Mouse (Mus musculus): Measurements from ENCODE around the gene Ccdc62.

The Ccdc62 gene

GRCm38 (mm10) chr5:123930508-123930989, at the start of gene Ccdc62:
TSS of gene Ccdc62 (plus strand) at chr5:123930679.
- DNase-seq (ENCODE audit: low spot score) = peak; percentile 91

- DNase-seq (ENCODE audit: low spot score) = no peak
Measured at GRCm38 (mm10) chr5:123880778-123881177, 49.7 kb upstream of the Ccdc62 start.

- no peak for DNase-seq (ENCODE audit: low spot score)
Measured at GRCm38 (mm10) chr5:123883891-123884290, 46.6 kb upstream of the Ccdc62 start.

- DNase-seq (ENCODE audit: low spot score) = no peak
Measured at GRCm38 (mm10) chr5:123884332-123884731, 46.1 kb upstream of the Ccdc62 start.

GRCm38 (mm10) chr5:123886365-123886764, 44.1 kb upstream of the Ccdc62 start:
- no peak for DNase-seq (ENCODE audit: low spot score)

GRCm38 (mm10) chr5:123890312-123890711, 40.2 kb upstream of the Ccdc62 start:
- DNase-seq (ENCODE audit: low spot score) = no peak

- no peak for DNase-seq (ENCODE audit: low spot score)
Measured at GRCm38 (mm10) chr5:123890987-123891386, 39.5 kb upstream of the Ccdc62 start.

- DNase-seq (ENCODE audit: low spot score) = peak; percentile 46
Measured at GRCm38 (mm10) chr5:123891669-123892068, 38.8 kb upstream of the Ccdc62 start.

- no peak for DNase-seq (ENCODE audit: low spot score)
Measured at GRCm38 (mm10) chr5:123893520-123893919, 37.0 kb upstream of the Ccdc62 start.

GRCm38 (mm10) chr5:123896395-123896794, 34.1 kb upstream of the Ccdc62 start:
- no peak for DNase-seq (ENCODE audit: low spot score)

GRCm38 (mm10) chr5:123897352-123897751, 33.1 kb upstream of the Ccdc62 start:
- no peak for DNase-seq (ENCODE audit: low spot score)

GRCm38 (mm10) chr5:123904059-123904672, 26.3 kb upstream of the Ccdc62 start:
- no peak for DNase-seq (ENCODE audit: low spot score)

- no peak for DNase-seq (ENCODE audit: low spot score)
Measured at GRCm38 (mm10) chr5:123906146-123906975, 24.1 kb upstream of the Ccdc62 start.

GRCm38 (mm10) chr5:123906976-123907630, 23.4 kb upstream of the Ccdc62 start, which contains the start of gene Denr:
TSS of gene Denr (plus strand) at chr5:123907175.
- DNase-seq (ENCODE audit: low spot score) = peak; percentile 100

- no peak for DNase-seq (ENCODE audit: low spot score)
Measured at GRCm38 (mm10) chr5:123907631-123907977, 22.9 kb upstream of the Ccdc62 start.

GRCm38 (mm10) chr5:123914852-123915251, 15.6 kb upstream of the Ccdc62 start:
- DNase-seq (ENCODE audit: low spot score) = no peak

- DNase-seq (ENCODE audit: low spot score) = no peak
Measured at GRCm38 (mm10) chr5:123922112-123922511, 8.4 kb upstream of the Ccdc62 start.

GRCm38 (mm10) chr5:123927118-123927517, 3.4 kb upstream of the Ccdc62 start, which contains the start of gene Gm43518:
TSS of gene Gm43518 (plus strand) at chr5:123927418.
- DNase-seq (ENCODE audit: low spot score) = no peak

- no peak for DNase-seq (ENCODE audit: low spot score)
Measured at GRCm38 (mm10) chr5:123931131-123931530, 652 bp downstream of the Ccdc62 start.

- no peak for DNase-seq (ENCODE audit: low spot score)
Measured at GRCm38 (mm10) chr5:123932927-123933326, 2.4 kb downstream of the Ccdc62 start.

- DNase-seq (ENCODE audit: low spot score) = no peak
Measured at GRCm38 (mm10) chr5:123933556-123933955, 3.1 kb downstream of the Ccdc62 start.

GRCm38 (mm10) chr5:123933957-123934591, 3.6 kb downstream of the Ccdc62 start:
- no peak for DNase-seq (ENCODE audit: low spot score)
